Mouse (Mus musculus) lung, adult 18-20 months (tissue): ENCODE measurements around the gene Rnf141.

Experiments used
- DNase-seq, 2 experiments: peaks; one replicate each; pipeline ENCODE4 v3.0.0; 2022; ENCODE audit warnings: mixed read lengths in 2 of 2

Gene Rnf141

GRCm38 (mm10) chr7:110792834-110793233, 51.4 kb downstream of the Rnf141 start:
- no peak for DNase-seq

GRCm38 (mm10) chr7:110792201-110792600, 52.1 kb downstream of the Rnf141 start:
- no peak for DNase-seq

GRCm38 (mm10) chr7:110790878-110791277, 53.4 kb downstream of the Rnf141 start:
- DNase-seq: no peak

- DNase-seq: peak; percentile 77 to 85
Measured at GRCm38 (mm10) chr7:110787310-110787709, 56.9 kb downstream of the Rnf141 start.

GRCm38 (mm10) chr7:110785741-110786146, 58.5 kb downstream of the Rnf141 start:
- no peak for DNase-seq

GRCm38 (mm10) chr7:110784965-110785364, 59.3 kb downstream of the Rnf141 start:
- DNase-seq: peak in 1 of 2 experiments; percentile 63

- DNase-seq: peak in 1 of 2 experiments; percentile 57
Measured at GRCm38 (mm10) chr7:110782845-110783478, 61.3 kb downstream of the Rnf141 start.

GRCm38 (mm10) chr7:110782135-110782534, 62.1 kb downstream of the Rnf141 start:
- DNase-seq: peak; percentile 45 to 62

GRCm38 (mm10) chr7:110781231-110781711, 63.0 kb downstream of the Rnf141 start:
- no peak for DNase-seq

GRCm38 (mm10) chr7:110780520-110780919, 63.7 kb downstream of the Rnf141 start:
- no peak for DNase-seq

- no peak for DNase-seq
Measured at GRCm38 (mm10) chr7:110779605-110780111, 64.6 kb downstream of the Rnf141 start.

- no peak for DNase-seq
Measured at GRCm38 (mm10) chr7:110778933-110779332, 65.3 kb downstream of the Rnf141 start.

- peak in 1 of 2 experiments; percentile 40 for DNase-seq
Measured at GRCm38 (mm10) chr7:110777146-110778001, 66.9 kb downstream of the Rnf141 start.

GRCm38 (mm10) chr7:110774674-110775073, 69.6 kb downstream of the Rnf141 start:
- no peak for DNase-seq

GRCm38 (mm10) chr7:110774077-110774476, 70.2 kb downstream of the Rnf141 start:
- DNase-seq: peak in 1 of 2 experiments; percentile 21

GRCm38 (mm10) chr7:110773204-110774002, 70.9 kb downstream of the Rnf141 start:
- DNase-seq: peak; percentile 70 to 78

GRCm38 (mm10) chr7:110772343-110772742, 71.9 kb downstream of the Rnf141 start:
- peak in 1 of 2 experiments; percentile 35 for DNase-seq

- no peak for DNase-seq
Measured at GRCm38 (mm10) chr7:110770949-110771348, 73.3 kb downstream of the Rnf141 start.

- DNase-seq: peak; percentile 55 to 64
Measured at GRCm38 (mm10) chr7:110769094-110769493, 75.2 kb downstream of the Rnf141 start.

GRCm38 (mm10) chr7:110768451-110769064, 75.7 kb downstream of the Rnf141 start:
- peak; percentile 59 to 70 for DNase-seq

GRCm38 (mm10) chr7:110768001-110768400, 76.3 kb downstream of the Rnf141 start, which contains the start of gene Ampd3:
Gene Ampd3 (plus strand): TSS chr7:110768206.
- peak; percentile 38 to 39 for DNase-seq

- no peak for DNase-seq
Measured at GRCm38 (mm10) chr7:110762605-110763180, 81.6 kb downstream of the Rnf141 start.
